Mouse (Mus musculus): Measurements from ENCODE around the gene Ank3. TPM values are rescaled to one million over a fixed set of nuclear protein-coding genes. Genes with fewer than 3 reads are reported as not detected.

Gene Ank3
- total and polyA plus RNA-seq, 3 experiments: 3.2 to 6.7 TPM; not detected in 1

DNA sequence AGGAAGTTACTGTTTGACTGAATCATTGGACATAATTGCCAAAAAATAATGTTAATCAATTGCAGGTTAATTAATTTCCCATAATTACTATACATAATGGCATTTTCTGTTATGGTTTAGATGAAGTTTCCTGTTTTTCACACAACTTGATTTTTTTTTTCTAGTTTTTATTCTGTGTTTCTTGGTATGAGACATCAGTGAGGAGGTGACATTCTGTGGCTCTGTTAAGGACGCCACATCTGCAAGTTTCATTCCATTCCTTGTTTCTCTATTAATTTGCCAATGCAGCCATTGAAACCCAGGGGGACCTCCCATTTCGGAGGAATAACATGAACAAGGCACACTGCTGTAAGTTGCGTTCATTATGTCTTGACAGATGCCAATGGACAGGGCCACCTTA is 143.9 kb downstream of the Ank3 start:
- no peaks in the 10 kb centered on the region for H3K79me2 ChIP-seq (ENCODE audit: control insufficient read depth, insufficient read depth, low read length, poor library complexity)
- no peaks in the 10 kb centered on the region for H3K27me3 ChIP-seq (ENCODE audit: control insufficient read depth in 1 of 2, insufficient read depth in 2 of 2, low read length in 2 of 2)
- no peak overlapping the region for H3K4me3 ChIP-seq (ENCODE audit: control insufficient read depth in 1 of 2, insufficient read depth in 1 of 2, low read depth in 2 of 2, low read length in 2 of 2)
- no peak for DNase-seq (ENCODE audit: low read depth, low spot score)
- no peaks in the 10 kb centered on the region for H3K36me3 ChIP-seq (ENCODE audit: control insufficient read depth in 1 of 2, insufficient read depth in 2 of 2, low read length in 2 of 2)
- H3K27ac ChIP-seq (ENCODE audit: control insufficient read depth, low read depth, low read length): no peak overlapping the region
- H3K9me3 ChIP-seq (replicated peaks; ENCODE audit: insufficient read depth, low read length): no peaks in the 10 kb centered on the region
- no peak for TF ChIP-seq CHD1 (IDR thresholded peaks at IDR 0.05; ENCODE audit: low read depth, low read length)
- no peak for TF ChIP-seq ZNF384 (IDR thresholded peaks at IDR 0.05; ENCODE audit: low read depth, low read length)
- TF ChIP-seq ELF1 (IDR thresholded peaks at IDR 0.05; ENCODE audit: low read depth, low read length): no peak
- TF ChIP-seq GATA1 (IDR thresholded peaks at IDR 0.05; ENCODE audit: low read depth, low read length): no peak
- no peak for TF ChIP-seq SIN3A (IDR thresholded peaks at IDR 0.05; ENCODE audit: low read length)
- no peak for TF ChIP-seq RCOR1 (IDR thresholded peaks at IDR 0.05; ENCODE audit: low read depth, low read length)
- no peak for TF ChIP-seq POLR2A (IDR thresholded peaks at IDR 0.05; ENCODE audit: control insufficient read depth in 1 of 2, insufficient read depth in 1 of 2, low read depth in 1 of 2, low read length in 2 of 2, poor library complexity in 1 of 2)
- TF ChIP-seq TBP (IDR thresholded peaks at IDR 0.05; ENCODE audit: low read depth, low read length): no peak
- TF ChIP-seq POLR2AphosphoS2 (IDR thresholded peaks at IDR 0.05; ENCODE audit: low read length): no peak
- TF ChIP-seq EP300 (IDR thresholded peaks at IDR 0.05; ENCODE audit: low read depth in 1 of 2, low read length in 2 of 2): no peak
- no peak for TF ChIP-seq BHLHE40 (IDR thresholded peaks at IDR 0.05; ENCODE audit: borderline replicate concordance, low read depth, low read length)
- TF ChIP-seq POLR2AphosphoS5 (IDR thresholded peaks at IDR 0.05; ENCODE audit: borderline replicate concordance, low read depth, low read length): no peak
- no peak for TF ChIP-seq MYC (IDR thresholded peaks at IDR 0.05; ENCODE audit: low read depth, low read length)
- TF ChIP-seq USF1 (IDR thresholded peaks at IDR 0.05; ENCODE audit: low read depth, low read length): no peak
- TF ChIP-seq RAD21 (IDR thresholded peaks at IDR 0.05; ENCODE audit: low read depth, low read length): no peak
- TF ChIP-seq MXI1 (IDR thresholded peaks at IDR 0.05; ENCODE audit: low read depth, low read length): no peak
- no peak overlapping the region for H3K9ac ChIP-seq (ENCODE audit: control insufficient read depth, low read depth, low read length, poor library complexity, severe bottlenecking)
- no peaks in the 10 kb centered on the region for H3K4me1 ChIP-seq (ENCODE audit: control insufficient read depth in 1 of 2, insufficient read depth in 2 of 2, low read length in 2 of 2)

DNA sequence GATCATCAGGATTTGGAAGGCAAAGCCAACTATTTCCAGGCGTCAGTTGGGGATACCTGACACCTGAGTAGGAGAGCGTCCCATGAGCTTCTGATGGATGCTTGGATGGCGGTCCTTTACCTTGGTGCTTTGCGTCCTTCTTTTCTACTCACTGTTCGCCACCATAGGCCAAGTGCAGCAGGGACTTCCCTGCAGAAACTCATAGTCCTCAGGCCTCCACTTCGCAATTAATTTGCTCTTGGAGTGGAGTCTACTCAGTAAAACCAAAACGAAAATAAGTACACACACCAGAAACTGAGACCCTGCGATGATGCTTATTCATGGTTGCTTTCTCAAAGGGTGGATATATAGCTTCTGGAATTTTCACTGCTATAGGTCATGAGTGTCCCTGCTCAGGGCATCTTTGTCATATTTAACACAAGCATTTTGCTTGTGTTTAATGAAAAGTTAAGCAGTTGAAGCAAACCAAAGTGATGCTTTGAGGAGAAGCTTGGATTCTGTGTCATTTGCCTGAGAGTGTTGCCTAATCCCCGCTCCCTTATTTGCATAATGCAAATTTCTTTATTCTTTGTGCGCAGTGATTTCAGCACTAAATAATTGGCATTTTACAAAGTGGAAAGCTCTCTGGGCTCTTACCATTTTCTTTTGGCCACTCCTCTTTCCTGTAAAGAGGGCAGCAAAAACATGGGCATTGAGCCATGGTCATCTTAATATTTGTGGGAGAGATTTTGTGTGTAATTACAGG is 145.5 kb downstream of the Ank3 start:
- Histone ChIP-seq H3K9ac (ENCODE audit: control insufficient read depth, low read depth, low read length, poor library complexity, severe bottlenecking) (no peak overlapping the region), H3K79me2 (ENCODE audit: control insufficient read depth, insufficient read depth, low read length, poor library complexity) (no peaks in the 10 kb centered on the region), H3K4me3 (ENCODE audit: control insufficient read depth in 1 of 2, insufficient read depth in 1 of 2, low read depth in 2 of 2, low read length in 2 of 2) (no peak overlapping the region), H3K4me1 (ENCODE audit: control insufficient read depth in 1 of 2, insufficient read depth in 2 of 2, low read length in 2 of 2) (no peaks in the 10 kb centered on the region), H3K27me3 (ENCODE audit: control insufficient read depth in 1 of 2, insufficient read depth in 2 of 2, low read length in 2 of 2) (no peaks in the 10 kb centered on the region), H3K36me3 (ENCODE audit: control insufficient read depth in 1 of 2, insufficient read depth in 2 of 2, low read length in 2 of 2) (no peaks in the 10 kb centered on the region), H3K9me3 (replicated peaks; ENCODE audit: insufficient read depth, low read length) (no peaks in the 10 kb centered on the region), H3K27ac (ENCODE audit: control insufficient read depth, low read depth, low read length) (no peak overlapping the region)
- no peak for DNase-seq (ENCODE audit: low read depth, low spot score)
- TF ChIP-seq E2F4 (IDR thresholded peaks at IDR 0.05; ENCODE audit: borderline replicate concordance, low read depth, low read length) (no peak), KAT2A (conservative IDR thresholded peaks at IDR 0.05; ENCODE audit: low read depth, low read length) (no peak), MXI1 (IDR thresholded peaks at IDR 0.05; ENCODE audit: low read depth, low read length) (no peak), MAFK (IDR thresholded peaks at IDR 0.05; ENCODE audit: borderline replicate concordance, low read depth, low read length) (no peak), CHD2 (IDR thresholded peaks at IDR 0.05; ENCODE audit: low read length) (no peak), CHD1 (IDR thresholded peaks at IDR 0.05; ENCODE audit: low read depth, low read length) (no peak), ZNF384 (IDR thresholded peaks at IDR 0.05; ENCODE audit: low read depth, low read length) (no peak)

All from MEL (cell line).